Mouse (Mus musculus): ENCODE data around the gene Cnnm4. TPM values are rescaled to one million over a fixed set of nuclear protein-coding genes. Genes with fewer than 3 reads are reported as not detected.

Cnnm4 gene
- total and polyA plus RNA-seq, 3 experiments, result 3.9 to 4.6 (median 4.4) TPM

- H3K36me3 ChIP-seq (ENCODE audit: control insufficient read depth, insufficient read depth, low read length), result peaks cover 3% of the 10 kb centered on the region
- no peak overlapping the region for H3K4me3 ChIP-seq
- no peak overlapping the region for H3K9ac ChIP-seq (ENCODE audit: low read depth, low read length)
- H3K27me3 ChIP-seq (ENCODE audit: control insufficient read depth, insufficient read depth, low read length), result no peaks in the 10 kb centered on the region
- no peaks in the 10 kb centered on the region for H3K79me2 ChIP-seq (replicated peaks; ENCODE audit: control insufficient read depth, insufficient read depth, low read length)
- intact Hi-C loops (cut with DNase I), result no loop called here
- H3K27ac ChIP-seq, result no peak overlapping the region
- TF ChIP-seq CTCF (IDR thresholded peaks at IDR 0.05) (no peak), POLR2A (IDR thresholded peaks at IDR 0.05; ENCODE audit: insufficient read depth, low read depth, low read length) (no peak), EP300 (IDR thresholded peaks at IDR 0.05; ENCODE audit: insufficient read depth, low read depth, low read length) (no peak)
- WGBS, result 89% methylated on average over 12 of the region's 12 CpGs
- no peak for DNase-seq
- no peaks in the 10 kb centered on the region for H3K4me1 ChIP-seq (ENCODE audit: control insufficient read depth, insufficient read depth, low read length)
Measured at GRCm38 (mm10) chr1:36525774-36526173, 54.4 kb downstream of the Cnnm4 start.

DNA sequence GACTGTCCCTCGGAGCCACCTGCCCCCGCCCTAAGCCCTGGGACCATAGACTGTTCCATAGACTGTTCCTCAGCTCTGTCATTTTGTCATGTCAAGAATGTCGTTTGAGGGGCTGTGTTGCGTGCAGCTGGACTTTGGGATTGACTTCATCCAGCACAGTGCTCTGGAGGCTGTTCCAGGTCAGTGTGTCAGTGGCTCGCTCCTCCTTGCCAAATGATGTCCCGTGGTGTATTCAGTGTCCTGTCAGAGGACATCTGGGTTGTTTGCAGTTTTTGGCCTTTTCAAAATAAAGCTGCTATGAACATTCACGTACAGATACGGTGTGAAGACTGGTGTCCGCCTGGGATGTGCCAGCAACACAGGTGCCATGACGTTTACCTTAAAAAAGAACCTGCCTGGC, 55.5 kb downstream of the Cnnm4 start:
- TF ChIP-seq EP300 (IDR thresholded peaks at IDR 0.05; ENCODE audit: insufficient read depth, low read depth, low read length) (no peak), POLR2A (IDR thresholded peaks at IDR 0.05; ENCODE audit: insufficient read depth, low read depth, low read length) (no peak), CTCF (IDR thresholded peaks at IDR 0.05) (no peak)
- H3K36me3 ChIP-seq (ENCODE audit: control insufficient read depth, insufficient read depth, low read length), result peaks cover 3% of the 10 kb centered on the region
- H3K27me3 ChIP-seq (ENCODE audit: control insufficient read depth, insufficient read depth, low read length), result no peaks in the 10 kb centered on the region
- intact Hi-C loops (cut with DNase I), result no loop called here
- WGBS, result 82% methylated on average over 10 of the region's 10 CpGs
- DNase-seq, result no peak
- H3K9ac ChIP-seq (ENCODE audit: low read depth, low read length), result no peak overlapping the region
- peaks cover 2% of the 10 kb centered on the region; the same call in 1 of the 2 replicates for H3K4me1 ChIP-seq (ENCODE audit: control insufficient read depth, insufficient read depth, low read length)
- H3K27ac ChIP-seq, result no peak overlapping the region
- H3K79me2 ChIP-seq (replicated peaks; ENCODE audit: control insufficient read depth, insufficient read depth, low read length), result no peaks in the 10 kb centered on the region
- H3K4me3 ChIP-seq, result no peak overlapping the region

DNA sequence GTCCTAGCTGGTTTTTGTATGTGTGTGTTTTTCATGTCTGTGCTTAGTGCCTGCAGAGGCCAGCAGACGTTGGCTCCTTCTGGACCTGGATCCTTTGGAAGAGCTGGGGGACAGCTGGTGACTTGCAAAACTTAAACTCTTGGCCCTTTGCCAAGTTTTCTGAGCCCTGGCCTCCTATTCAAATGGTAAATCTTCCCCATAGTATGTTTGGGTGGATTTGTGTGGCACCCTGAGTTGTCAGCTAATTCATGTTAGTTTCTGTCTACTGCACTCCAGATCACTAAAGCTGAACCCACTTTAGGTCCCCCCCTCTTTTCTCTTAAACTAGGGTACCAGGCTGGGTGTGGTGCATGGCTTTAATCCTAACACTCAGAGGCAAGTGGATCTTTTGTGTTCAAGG, 56.9 kb downstream of the Cnnm4 start:
- H3K4me3 ChIP-seq, result no peak overlapping the region
- H3K4me1 ChIP-seq (ENCODE audit: control insufficient read depth, insufficient read depth, low read length), result peaks cover 2% of the 10 kb centered on the region; the same call in 1 of the 2 replicates
- H3K27me3 ChIP-seq (ENCODE audit: control insufficient read depth, insufficient read depth, low read length), result no peaks in the 10 kb centered on the region
- DNase-seq, result no peak
- whole genome bisulfite sequencing, result 7% methylated on average over 1 of the region's 1 CpGs
- no peaks in the 10 kb centered on the region for H3K79me2 ChIP-seq (replicated peaks; ENCODE audit: control insufficient read depth, insufficient read depth, low read length)
- no peak overlapping the region for H3K9ac ChIP-seq (ENCODE audit: low read depth, low read length)
- TF ChIP-seq CTCF (IDR thresholded peaks at IDR 0.05) (no peak), POLR2A (IDR thresholded peaks at IDR 0.05; ENCODE audit: insufficient read depth, low read depth, low read length) (0 out of 2 replicates have a peak, but pooled peaks have one; percentile 23)
- H3K27ac ChIP-seq, result no peak overlapping the region
- intact Hi-C loops (cut with DNase I), result no loop called here
- no peaks in the 10 kb centered on the region for H3K36me3 ChIP-seq (ENCODE audit: control insufficient read depth, insufficient read depth, low read length)

DNA sequence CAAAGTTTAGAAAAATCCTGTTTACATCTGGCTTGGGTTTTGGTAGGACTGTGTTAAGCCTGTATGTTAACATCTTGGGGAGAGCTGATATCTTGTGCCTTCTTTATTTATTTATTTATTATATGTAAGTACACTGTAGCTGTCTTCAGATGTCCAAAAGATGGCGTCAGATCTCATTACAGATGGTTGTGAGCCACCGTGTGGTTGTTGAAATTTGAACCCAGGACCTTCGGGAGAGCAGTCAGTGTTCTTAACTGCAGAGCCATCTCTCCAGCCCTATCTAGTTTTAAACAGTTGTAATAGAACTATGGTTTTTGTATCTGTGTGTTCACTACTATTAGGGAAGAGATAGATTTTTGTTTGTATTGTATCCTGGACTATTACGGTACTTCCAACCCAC, 57.9 kb downstream of the Cnnm4 start:
- TF ChIP-seq EP300 (IDR thresholded peaks at IDR 0.05; ENCODE audit: insufficient read depth, low read depth, low read length), result no peak
- TF ChIP-seq CTCF (IDR thresholded peaks at IDR 0.05), result no peak
- TF ChIP-seq POLR2A (IDR thresholded peaks at IDR 0.05; ENCODE audit: insufficient read depth, low read depth, low read length), result no peak
- H3K9ac ChIP-seq (ENCODE audit: low read depth, low read length), result no peak overlapping the region
- no peaks in the 10 kb centered on the region for H3K79me2 ChIP-seq (replicated peaks; ENCODE audit: control insufficient read depth, insufficient read depth, low read length)
- no peaks in the 10 kb centered on the region for H3K27me3 ChIP-seq (ENCODE audit: control insufficient read depth, insufficient read depth, low read length)
- H3K27ac ChIP-seq, result no peak overlapping the region
- WGBS, result 85% methylated on average over 4 of the region's 4 CpGs
- DNase-seq, result no peak
- no peaks in the 10 kb centered on the region for H3K36me3 ChIP-seq (ENCODE audit: control insufficient read depth, insufficient read depth, low read length)
- peaks cover 2% of the 10 kb centered on the region; the same call in 1 of the 2 replicates for H3K4me1 ChIP-seq (ENCODE audit: control insufficient read depth, insufficient read depth, low read length)
- H3K4me3 ChIP-seq, result no peak overlapping the region
- intact Hi-C loops (cut with DNase I), result no loop called here

DNA sequence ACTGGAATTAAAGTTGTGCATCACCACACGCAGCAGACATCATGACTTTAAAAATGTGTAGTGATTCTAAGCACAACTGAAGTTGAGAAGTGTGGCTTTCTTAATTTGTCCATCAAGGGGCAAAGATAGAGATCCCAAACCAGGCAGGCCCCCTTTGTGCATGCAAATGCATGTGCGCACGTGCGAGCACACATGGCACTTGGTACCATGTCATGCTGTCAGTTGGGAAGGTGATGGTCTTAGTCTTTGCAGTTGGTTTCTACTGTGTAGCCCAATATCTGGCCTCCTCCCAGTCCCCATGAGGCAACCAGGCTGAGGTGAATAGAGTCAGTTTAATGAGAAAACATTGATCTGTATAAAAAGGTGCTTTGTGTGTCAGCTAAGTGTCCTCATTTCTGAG, 58.5 kb downstream of the Cnnm4 start:
- Histone ChIP-seq H3K36me3 (ENCODE audit: control insufficient read depth, insufficient read depth, low read length) (no peaks in the 10 kb centered on the region), H3K9ac (ENCODE audit: low read depth, low read length) (no peak overlapping the region), H3K4me1 (ENCODE audit: control insufficient read depth, insufficient read depth, low read length) (peaks cover 2% of the 10 kb centered on the region; the same call in 1 of the 2 replicates), H3K4me3 (no peak overlapping the region), H3K79me2 (replicated peaks; ENCODE audit: control insufficient read depth, insufficient read depth, low read length) (no peaks in the 10 kb centered on the region), H3K27me3 (ENCODE audit: control insufficient read depth, insufficient read depth, low read length) (no peaks in the 10 kb centered on the region), H3K27ac (no peak overlapping the region)
- 92% methylated on average over 4 of the region's 4 CpGs for WGBS
- DNase-seq, result no peak
- intact Hi-C loops (cut with DNase I), result no loop called here
- no peak for TF ChIP-seq CTCF (IDR thresholded peaks at IDR 0.05)
- TF ChIP-seq POLR2A (IDR thresholded peaks at IDR 0.05; ENCODE audit: insufficient read depth, low read depth, low read length), result 0 out of 2 replicates have a peak, but pooled peaks have one; percentile 36

DNA sequence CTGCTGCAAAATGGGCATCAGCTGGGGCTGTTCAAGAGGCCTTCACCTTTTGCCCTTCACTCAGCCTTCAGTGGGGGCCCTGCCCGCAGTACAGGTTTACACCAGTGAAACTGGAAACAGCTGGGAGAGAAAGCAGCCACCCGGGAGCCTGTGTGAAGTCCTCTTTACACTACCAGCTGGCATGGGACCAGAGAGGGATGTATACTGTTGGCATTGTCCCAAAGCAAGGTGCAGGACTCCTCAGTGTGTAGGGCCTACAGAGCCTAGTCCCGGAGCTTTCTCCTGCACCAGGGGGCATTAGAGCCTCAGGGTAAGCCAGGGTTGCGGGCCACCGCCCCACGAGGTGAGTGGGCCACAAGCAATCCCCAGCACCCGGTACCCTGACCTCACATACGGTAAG, 59.1 kb downstream of the Cnnm4 start:
- H3K27ac ChIP-seq, result no peak overlapping the region; the same call in 1 of the 2 replicates
- H3K4me3 ChIP-seq, result no peak overlapping the region
- TF ChIP-seq POLR2A (IDR thresholded peaks at IDR 0.05; ENCODE audit: insufficient read depth, low read depth, low read length), result no peak
- no peak overlapping the region for H3K9ac ChIP-seq (ENCODE audit: low read depth, low read length)
- no peaks in the 10 kb centered on the region for H3K79me2 ChIP-seq (replicated peaks; ENCODE audit: control insufficient read depth, insufficient read depth, low read length)
- H3K36me3 ChIP-seq (ENCODE audit: control insufficient read depth, insufficient read depth, low read length), result no peaks in the 10 kb centered on the region
- H3K4me1 ChIP-seq (ENCODE audit: control insufficient read depth, insufficient read depth, low read length), result peaks cover 2% of the 10 kb centered on the region; the same call in 1 of the 2 replicates
- no peaks in the 10 kb centered on the region for H3K27me3 ChIP-seq (ENCODE audit: control insufficient read depth, insufficient read depth, low read length)
- intact Hi-C loops (cut with DNase I), result no loop called here
- DNase-seq, result no peak
- WGBS, result 63% methylated on average over 8 of the region's 8 CpGs

Measured in heart, adult 2 months (tissue).